Mouse (Mus musculus) CD4-positive, CD25-positive, alpha-beta regulatory T cell, adult 4 months (primary cell): ENCODE measurements around the gene Wdr41. TPM values are rescaled to one million over a fixed set of nuclear protein-coding genes. Genes with fewer than 3 reads are reported as not detected.

Experiments used
- ATAC-seq: one replicate; pipeline ENCODE4 v1.8.0; 2017
- polyA plus RNA-seq, 2 experiments: library from polyadenylated mRNA; unstranded; fragments of 100-300 nt; shearing (Covaris generic); gene quantifications; one replicate each; pipeline ENCODE4 v1.2.1; 2017

Gene Wdr41
- 1 to 10 TPM; 4.0 to 4.9 TPM for polyA plus RNA-seq

DNA sequence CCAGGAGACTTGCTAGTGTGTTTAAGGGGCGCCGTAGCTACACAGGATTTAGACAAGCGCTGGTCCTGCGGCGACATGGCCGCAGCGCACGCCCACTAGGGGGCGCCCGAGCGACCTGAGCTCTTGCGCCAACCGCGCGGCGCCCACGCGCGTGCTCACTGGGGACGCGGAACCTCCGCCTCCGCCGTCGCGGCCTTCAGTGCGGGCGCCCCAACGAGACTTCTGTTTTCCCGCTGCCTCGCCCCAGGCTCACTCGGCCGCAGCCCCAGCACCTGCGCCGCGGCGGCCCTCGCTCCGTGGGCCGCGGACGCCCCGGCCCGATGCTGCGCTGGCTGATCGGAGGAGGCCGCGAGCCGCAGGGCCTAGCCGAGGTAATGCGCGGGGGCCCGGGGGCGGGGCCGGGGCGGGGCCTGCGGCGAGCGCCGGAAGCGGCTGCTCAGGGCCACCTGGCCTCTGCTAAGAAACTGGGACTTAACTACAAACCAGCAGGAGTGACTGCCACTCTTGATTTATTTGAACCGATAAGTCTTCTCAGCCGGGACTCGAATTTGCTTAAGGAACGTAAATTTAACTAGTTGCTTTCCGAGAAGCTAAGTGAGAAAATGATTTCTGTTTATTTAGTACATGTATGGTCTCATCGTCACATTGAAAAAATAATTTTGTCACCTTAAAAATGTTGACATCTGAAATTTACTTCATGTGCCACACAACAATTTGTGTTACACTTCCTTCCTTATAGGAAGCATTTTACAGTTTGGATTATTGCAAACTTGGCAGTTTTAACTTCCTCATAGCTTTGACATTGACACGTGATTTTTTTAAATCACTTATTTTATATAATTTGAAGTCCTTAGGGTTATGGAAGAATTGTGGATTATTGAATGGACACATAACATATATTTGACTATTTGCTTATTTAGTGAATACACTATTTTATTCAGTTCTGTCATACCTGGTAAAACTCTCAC is at the start of gene Wdr41:
Gene Wdr41 (plus strand): TSS at position 126 of the 968 bp plus-strand sequence.
- ATAC-seq, result peak; percentile 86

DNA sequence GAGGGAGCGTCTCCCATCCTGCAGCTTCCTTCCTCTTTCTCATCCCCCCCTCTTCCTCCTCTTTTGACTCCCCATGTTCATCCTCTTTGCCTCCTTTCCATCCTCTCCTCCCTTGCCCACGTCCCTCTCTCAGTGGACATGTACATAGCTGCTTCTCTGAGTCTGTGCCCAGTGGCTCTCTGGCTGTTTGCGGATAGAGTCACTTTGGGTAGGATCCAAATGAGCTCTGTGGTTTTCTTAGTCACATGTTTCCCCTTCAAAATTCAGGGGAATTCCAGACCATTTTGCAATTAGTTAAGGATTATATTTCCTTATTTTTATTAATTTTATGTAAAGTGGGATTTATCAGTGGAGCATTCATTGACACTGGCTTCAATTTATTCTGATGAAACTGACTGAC is 48.1 kb upstream of the Wdr41 start:
- ATAC-seq, result no peak

DNA sequence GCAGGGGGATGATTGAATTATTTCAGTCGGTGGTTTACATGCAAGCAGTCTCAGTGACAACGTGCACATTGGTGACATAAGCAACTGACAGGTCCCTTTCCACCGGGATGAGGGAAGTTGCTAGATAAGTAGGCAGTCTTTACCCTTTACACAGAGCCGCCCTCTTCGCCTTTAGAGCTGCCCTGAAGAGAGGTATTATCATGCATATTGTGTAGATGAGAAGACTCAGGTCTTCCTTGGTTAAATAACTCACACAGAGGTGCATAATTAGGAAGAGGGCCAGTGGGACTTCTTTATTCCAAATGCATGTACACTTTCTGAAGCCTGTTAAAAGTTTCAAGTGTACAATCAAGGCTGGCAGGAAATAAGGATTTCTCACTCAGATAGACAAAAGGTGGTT is 37.7 kb upstream of the Wdr41 start:
- ATAC-seq, result no peak

DNA sequence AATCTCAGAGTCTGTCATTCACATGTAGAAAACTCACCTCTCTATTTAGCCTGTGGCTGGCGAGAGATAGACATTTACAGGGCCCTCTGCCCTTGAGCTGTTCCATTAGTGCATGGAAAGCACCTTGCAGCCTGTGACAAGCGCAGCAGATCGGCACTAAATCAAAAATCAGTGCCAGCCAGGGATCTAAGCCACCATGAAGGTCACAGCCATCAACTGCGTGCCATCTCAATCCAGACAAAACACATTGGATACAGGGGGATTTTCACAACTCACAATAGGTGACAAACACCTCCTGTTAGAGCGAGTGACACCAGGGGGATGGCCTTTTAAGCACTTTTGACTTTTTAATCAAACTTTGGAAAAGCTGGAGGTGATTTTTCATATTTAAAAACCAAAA is 36.0 kb upstream of the Wdr41 start:
- ATAC-seq, result no peak

DNA sequence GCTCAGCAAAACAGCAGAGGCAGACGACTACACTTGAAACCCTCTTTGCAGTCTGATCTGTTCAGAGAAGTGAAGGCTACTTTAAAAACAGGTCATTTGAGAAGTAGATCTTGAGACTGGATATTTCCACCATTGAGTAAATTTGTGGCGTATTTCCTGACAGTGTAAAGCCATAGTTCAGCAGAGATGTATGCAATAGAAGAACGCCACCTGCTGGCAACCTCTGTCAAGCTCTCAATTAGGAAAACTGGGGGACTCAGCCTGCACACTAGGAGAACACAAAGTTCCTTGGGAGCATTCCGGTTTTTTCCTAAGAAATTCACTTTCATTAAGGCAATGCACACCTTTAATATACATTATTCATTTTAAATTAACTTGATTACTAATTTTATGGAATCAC is 34.9 kb upstream of the Wdr41 start:
- no peak for ATAC-seq

DNA sequence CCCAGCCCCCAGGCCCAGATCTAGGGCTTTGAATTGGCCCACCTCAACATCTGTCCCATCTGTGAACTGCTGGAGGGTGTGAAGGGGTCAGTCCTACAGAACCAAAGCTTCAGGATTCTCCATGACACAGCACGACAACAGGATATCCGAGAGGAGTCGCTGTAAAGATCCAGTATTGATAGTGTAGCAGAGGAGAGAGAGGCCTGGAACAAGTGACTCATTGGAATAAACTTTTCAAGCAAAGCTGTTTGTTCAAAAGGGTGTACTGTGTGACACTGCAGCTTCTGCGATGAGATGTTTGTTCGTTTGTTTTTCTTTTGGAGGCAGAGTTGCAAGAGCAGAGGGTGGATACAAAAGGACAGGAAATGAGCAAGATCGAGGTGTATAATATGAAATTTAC is 20.2 kb upstream of the Wdr41 start:
- ATAC-seq, result no peak

DNA sequence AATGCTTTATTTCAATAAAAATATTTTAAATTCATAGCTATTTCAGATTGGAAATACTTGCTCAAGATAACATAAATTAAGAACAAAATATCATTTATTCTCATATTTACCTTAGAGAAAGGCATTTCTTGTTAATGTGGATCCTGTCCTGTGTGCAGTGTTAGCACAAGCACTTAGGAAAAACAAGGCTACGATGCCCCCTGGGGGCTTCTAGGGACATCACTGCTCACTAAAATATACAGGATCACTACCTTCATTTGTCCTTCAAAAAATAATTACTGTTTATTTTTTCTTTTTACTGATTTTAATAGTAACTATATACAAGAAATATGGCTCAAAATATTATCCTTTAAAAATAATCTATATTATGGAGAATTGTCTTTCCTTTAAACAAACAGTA is 18.2 kb upstream of the Wdr41 start:
- no peak for ATAC-seq

DNA sequence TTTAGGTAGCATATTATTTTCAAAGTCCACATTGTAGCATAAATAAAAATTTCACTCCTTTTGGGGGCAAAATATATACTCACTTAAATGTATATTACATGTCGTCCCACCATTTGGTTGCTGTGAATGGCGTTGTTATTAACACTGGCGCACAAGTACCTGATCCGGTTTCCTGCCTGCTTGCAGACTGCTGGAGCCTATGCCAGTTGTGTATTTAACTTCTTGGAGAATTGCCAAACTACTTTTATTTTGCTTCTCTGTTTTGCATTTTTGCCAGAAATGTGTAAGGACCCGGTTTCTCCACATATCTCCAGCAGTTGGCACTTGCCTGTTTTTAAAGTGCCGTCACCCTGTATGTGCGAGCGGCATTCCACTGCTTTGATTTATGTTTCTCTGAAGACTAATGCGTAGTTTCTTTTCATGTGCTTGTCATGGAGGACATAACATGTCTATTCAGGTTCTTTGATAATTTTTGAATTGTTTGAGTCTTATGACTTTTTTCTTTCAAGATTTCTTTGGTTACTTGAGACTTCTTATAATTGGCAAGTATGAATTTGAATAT is 6.1 kb upstream of the Wdr41 start:
- ATAC-seq, result no peak

DNA sequence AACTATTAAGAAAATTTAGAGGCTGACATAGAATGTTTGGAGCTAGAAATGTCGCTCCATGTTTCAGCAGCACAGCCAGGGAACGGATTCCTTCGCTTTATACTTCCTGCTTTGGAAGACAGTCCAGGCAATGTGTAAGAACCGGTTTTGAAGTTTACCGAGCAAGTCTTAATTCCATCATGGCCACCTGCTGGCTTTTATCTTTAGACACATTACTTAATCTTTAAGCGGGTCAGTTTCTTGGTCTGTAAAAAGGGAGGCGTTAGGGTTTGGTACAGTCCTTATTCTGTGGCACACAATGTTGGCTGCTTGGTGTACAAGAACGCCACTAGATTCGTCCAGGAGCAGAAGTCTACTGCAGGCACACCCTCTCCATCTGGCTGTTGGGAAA is 321 bp upstream of the Wdr41 start:
- ATAC-seq, result no peak

DNA sequence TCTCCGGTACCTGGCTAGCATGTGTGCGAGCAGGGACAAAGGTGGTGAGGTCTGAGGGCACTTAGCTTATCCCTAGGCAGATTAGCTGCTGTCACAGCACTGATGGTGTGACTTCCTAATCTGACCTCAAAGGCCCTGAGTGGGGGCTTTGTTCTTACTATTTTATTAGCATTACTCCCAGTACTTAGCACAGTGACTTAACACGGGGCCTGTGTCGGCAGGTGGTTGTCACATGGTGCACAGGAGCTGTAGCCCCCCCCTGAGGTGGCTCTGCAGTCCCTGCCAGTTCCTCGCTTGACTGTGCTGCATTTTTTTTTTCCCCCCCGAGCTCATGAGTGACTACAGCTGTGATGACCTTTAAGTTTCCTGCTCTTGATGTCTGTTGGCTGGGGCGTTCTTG is 2.9 kb downstream of the Wdr41 start:
- ATAC-seq, result peak; percentile 19

DNA sequence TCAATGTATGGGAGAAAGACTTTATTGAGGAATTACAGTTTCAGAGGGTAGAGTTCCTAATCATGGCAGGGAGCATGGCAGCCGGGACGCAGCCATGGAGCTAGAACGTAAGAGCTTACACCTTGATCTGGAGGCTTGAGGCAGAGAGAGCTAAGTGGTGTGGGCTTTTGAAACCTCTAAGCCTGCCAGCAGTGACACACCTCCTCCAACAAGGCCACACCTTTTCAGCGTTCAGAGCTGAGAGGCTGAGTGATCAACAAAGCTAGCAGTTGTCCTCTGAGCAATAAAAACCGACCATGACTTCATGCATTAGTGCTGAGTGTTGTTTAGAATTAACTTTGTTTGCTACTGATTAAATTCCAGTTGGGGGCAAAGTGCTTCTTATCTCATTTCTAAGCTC is 14.4 kb downstream of the Wdr41 start:
- no peak for ATAC-seq

DNA sequence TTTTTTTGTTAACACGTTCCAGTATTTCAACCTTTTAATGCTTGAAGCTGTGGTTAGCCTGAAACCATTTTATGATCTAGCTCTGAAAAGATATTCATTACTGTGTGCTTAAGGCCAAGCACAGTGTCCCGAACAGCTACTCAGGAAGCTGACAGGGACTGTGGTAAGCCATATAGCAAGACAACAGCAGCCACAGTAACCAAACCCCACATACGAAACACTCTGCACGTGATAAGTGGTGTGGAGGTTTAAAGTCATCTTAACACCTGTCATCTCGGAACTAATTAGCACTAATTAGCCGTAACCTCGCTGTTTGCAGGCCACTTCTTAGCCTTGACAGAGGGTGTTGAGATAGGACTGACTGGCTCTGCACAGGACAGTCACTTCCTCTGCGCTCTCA is 31.1 kb downstream of the Wdr41 start:
- peak; percentile 63 for ATAC-seq

DNA sequence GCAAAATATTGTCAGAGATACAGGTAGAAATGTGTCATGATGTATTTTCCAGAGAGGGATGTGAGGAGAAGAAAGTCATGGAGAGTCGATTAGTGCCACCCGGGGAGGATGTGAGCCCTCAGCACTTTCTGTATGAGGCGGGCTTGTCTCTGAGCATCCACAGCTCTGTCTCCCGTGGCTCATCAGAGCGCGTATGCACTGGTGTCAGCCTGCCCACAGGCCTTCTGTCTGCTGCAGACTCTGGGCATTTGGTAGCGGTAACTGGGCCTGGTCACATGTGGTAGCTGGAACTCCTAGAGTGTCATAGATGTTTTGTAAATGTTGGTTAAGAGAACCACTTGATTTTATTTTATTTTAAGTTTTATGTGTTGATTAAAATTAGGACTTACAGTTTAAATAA is 33.1 kb downstream of the Wdr41 start:
- ATAC-seq, result no peak

DNA sequence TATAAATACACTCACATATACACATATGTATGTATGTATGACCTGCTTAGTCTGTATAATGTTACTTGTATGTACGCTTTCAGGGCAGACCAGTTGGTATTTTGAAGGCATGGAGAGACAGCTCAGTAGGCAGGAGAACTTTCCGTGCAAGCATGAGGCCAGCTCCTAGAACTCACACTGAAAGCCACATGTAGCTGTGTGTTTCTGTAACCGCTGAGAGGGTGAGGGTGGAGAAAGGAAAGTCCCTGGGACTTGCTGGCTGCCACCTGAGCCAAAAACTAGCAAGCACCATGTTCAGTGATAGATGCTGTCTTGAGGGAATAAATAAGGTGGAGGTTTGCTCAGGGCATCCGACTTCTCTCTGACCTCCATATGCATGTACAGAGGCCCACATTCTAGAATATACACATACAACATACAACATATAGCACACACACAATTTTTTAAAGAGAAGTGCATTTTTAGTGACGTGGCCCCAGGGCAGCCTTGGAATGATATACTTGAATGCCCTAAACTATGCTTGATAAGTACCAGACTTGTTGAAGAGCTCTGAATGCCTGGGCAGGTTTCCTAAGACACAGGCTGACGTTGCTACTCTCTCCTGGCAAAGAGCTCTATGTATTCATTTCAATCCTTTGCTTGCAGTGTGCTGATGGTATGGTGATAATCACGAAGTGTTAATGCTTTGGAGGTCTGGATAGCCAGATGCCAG is 35.6 kb downstream of the Wdr41 start:
- no peak for ATAC-seq

DNA sequence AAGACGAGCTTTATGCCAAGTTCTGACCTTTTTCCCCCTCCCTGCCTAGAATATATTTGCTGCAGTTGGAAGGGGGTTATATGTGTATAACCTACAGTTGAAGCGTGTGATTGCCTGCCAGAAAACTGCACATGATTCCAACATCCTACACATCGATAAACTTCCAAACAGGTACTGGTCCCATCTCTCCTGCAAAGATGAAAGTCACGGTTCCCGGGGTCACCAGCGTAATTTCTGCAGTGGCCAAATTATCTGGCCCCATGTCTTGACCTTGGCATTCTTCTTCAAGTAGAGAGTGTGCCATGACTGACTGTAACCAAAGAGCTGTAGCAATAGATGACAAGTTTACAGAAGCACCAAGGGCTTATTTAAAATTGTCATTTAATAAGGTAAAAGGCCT is 41.1 kb downstream of the Wdr41 start:
- no peak for ATAC-seq

DNA sequence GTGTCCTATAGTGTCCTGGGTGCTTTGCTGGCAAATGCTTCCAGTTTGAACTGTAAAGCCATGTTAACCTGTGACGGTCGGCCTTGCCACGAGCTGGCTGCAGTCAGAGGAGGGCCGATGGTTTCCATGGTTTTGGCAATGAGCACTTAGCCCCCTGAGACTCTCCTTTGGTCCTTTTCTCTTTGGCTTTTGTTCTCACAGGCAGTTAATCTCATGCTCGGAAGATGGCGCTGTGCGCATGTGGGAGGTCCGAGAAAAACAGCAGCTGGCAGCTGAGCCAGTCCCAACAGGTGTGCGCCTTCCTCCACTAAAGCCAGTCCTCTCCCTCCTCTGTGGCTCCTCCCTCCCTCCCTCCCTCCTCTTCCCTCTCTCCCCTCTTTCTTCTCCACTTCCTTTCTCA is 41.8 kb downstream of the Wdr41 start:
- peak; percentile 61 for ATAC-seq

DNA sequence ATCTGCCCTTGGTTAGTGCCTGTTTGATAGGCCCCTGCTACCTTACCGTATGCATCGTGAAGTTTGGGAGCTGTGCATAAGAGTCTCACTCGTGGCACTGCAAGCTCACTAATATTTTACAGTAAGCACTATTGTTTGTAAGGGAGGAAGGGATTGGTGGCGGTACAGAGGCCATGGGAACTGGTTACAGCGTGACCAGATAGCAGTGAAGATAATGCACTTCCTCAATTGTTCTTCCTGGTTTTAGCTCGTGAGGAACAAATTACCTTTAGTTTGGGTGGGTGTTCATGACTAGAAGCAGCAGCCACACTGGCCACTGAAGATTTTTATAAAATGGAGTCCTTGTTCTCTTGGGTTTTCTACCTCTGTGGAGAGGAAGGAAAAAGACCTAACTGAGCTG is 43.2 kb downstream of the Wdr41 start:
- no peak for ATAC-seq

DNA sequence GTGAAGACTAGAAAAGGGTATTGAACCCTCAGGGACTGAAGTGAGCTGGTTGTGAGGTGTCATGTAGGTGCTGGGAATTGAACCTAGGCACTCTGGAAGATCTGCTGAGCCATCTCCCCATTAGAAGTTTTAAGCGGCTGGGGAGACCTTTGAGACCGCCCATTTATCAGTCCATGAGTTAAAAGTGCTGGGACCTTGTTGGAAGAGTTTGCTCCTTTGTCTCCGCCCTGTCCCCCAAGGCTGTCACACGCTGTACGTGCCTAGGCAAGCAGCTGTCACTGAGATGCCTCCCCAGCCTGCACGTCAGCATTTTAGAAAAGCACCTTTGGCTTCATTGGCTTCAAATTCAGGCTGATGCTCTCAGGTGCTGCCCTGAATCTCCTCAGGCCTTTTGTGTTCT is 44.1 kb downstream of the Wdr41 start:
- ATAC-seq, result no peak

DNA sequence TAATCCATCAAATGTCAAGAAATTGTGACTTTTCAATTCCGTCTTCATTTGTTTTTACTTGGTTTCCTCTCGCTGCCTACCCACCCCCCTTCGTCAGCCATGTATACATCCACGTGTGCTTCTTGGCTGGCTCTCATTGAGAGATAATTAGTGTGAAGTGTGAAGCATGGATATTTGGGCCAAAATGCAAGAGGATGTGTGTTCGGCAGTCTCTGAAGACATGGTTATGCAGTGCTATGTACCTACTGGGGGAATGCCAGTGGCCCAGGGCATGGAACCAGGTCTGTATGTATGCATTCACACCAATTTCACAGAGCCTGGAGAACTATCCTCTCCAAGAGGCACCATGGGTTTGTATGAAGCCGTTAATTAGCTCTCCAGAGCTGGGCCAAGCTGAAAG is 54.7 kb downstream of the Wdr41 start:
- no peak for ATAC-seq

DNA sequence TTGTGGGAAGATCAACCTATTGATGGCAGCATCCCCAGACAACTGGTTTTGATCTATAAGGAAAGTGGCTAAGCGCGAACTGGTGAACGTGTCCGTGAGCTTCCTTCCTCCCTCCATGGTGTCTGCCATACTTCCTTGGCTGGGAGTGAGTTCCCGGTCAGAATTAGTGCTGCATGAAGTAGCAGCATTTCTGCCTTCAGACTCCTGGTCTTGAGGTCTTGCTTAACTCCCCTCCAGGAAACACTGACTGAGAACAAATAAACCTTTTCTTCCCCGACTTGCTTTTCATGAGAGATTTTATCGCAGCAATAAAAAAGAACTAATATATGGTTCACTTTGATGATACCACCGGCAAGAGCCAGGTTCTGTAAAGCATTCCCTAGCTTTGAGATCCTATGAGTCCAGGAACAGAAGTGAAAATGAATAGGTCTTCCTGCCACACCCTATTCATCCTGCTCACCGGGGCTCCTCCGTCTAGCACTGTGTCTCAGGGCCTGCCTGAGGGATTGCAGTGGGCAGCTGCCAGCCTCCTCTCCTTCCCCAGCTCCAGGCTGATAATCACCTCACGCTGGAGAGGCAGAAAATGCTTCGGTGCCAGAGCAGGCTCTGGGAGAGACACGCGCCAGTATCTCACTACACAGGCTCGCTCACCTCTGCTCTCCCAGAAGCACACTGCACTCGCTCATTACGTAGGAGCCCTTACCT is 56.1 kb downstream of the Wdr41 start:
- no peak for ATAC-seq

DNA sequence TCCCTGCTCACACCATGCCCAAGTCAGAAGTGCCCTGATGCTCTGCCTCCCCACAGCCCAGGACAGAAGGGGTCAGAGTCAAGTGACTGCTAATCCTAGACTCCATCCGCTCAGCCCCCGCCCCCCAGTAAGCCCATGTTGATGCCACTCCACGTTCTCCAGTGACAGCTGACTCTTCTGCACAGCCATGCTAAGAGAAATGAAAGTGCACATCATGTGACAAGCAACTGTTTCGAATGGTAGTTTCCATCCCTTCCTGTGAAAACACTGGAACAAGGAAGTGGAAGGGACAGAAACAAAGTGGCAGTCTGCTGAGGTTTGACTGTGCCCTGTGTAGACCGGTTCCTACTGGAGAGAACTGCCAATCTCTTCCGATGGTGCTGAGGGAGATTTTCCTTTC is 56.8 kb downstream of the Wdr41 start:
- ATAC-seq, result no peak

DNA sequence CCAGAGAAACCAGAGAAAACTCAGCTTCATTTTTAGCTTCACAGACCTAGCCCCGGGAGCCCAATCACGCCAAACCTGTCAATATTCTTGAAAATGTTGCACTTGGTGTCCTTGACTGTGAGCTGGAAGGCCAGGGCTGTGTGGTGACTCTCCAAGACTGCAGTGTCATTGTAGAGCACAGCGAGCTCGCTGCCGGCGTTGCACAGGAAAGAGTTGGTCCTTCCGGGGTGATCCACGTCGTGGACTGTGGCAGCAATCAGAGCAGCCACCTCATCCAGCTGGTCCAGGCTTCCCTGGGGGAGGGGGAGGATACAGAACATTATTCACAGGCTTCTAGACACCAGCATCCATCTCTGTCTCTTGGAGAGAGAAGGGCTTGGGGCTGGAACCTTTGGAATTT is 58.0 kb downstream of the Wdr41 start:
- ATAC-seq, result peak; percentile 57

DNA sequence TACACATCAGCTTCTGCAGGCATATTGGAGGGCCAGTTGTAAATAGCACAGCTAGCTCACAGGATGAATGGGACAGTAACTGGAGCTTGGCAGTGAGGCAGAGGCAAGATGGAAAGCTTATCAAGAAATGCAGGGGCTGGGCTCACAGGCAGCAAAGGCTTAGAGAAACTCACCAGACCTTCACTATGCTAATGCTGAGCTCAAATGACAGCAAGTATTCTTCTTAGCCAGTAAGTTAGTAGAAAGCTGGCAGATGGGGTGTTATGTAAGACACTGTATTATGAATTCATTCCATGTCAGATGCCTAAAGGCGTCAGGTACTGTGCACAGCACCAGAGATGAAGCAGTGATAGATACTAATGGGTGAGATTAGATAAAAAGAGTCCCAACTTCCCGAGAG is 58.6 kb downstream of the Wdr41 start:
- ATAC-seq, result no peak
